Mouse (Mus musculus) ES-Bruce4 (cell line): ENCODE measurements around the gene Rasal2.

Experiments
- CTCF ChIP-seq: IDR thresholded peaks from one replicate; pipeline ENCODE4 v1.8.1; 2011; ENCODE audit warnings: low read depth, low read length
- EP300 ChIP-seq: IDR thresholded peaks from 2 replicates; pipeline ENCODE4 v1.6.1; 2011; ENCODE audit warnings: low read depth, low read length; ENCODE audit not compliant: insufficient read depth
- POLR2A ChIP-seq: IDR thresholded peaks from one replicate; pipeline ENCODE4 v1.8.1; 2011; ENCODE audit warnings: low read length; ENCODE audit not compliant: insufficient read depth

DNA sequence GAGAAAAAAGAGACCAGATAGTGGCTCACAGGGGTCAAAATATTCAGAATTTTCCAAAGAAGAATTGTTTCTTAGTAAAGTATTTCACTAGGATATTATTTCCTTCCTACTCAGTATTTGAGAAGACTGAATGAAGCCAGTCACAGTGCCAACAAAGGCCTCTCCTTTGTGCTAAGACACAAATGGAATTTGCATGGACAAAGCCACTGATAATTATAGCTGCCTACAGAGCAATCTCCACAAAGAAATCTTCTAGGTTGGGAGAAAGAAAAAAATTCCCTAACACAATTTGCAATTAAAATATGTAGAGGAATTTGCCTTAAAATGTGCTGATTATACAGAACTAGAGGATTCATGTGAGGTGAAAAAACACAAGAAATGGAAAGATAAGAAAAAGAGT lies 258.6 kb downstream of the Rasal2 start:
- TF ChIP-seq POLR2A = no peak
- TF ChIP-seq EP300 = no peak
- no peak for TF ChIP-seq CTCF
